Mouse (Mus musculus) embryo, embryonic 11.5 days (tissue): Measurements from ENCODE around the gene Wsb2.
A peak's percentile ranks its signal among the peaks of the same experiment; 100 is the strongest.
"Not testable (repeated sequence)": the region's sequence is repeated elsewhere in the genome, so short reads cannot be mapped to it uniquely, and the experiment has no call there.

ENCODE experiments used
- DNase-seq: peaks from one replicate; pipeline ENCODE4 v3.0.0-alpha.2; 2012; ENCODE audit warnings: low read depth, low spot score

Wsb2 gene

GRCm38 (mm10) chr5:117388296-117388751 lies 31.2 kb downstream of the Wsb2 start:
- DNase-seq = peak; percentile 40

GRCm38 (mm10) chr5:117388877-117389276 lies 31.8 kb downstream of the Wsb2 start, which contains the start of gene Rfc5:
Gene Rfc5 (minus strand): TSS chr5:117389047.
- DNase-seq = peak; percentile 96

GRCm38 (mm10) chr5:117390895-117391294 lies 33.8 kb downstream of the Wsb2 start:
- DNase-seq = no peak

- no peak for DNase-seq
Observed at GRCm38 (mm10) chr5:117395834-117396233, 38.7 kb downstream of the Wsb2 start.

- no peak for DNase-seq
Observed at GRCm38 (mm10) chr5:117396596-117397014, 39.5 kb downstream of the Wsb2 start.

- no peak for DNase-seq
Observed at GRCm38 (mm10) chr5:117397371-117397770, 40.3 kb downstream of the Wsb2 start.

DNA sequence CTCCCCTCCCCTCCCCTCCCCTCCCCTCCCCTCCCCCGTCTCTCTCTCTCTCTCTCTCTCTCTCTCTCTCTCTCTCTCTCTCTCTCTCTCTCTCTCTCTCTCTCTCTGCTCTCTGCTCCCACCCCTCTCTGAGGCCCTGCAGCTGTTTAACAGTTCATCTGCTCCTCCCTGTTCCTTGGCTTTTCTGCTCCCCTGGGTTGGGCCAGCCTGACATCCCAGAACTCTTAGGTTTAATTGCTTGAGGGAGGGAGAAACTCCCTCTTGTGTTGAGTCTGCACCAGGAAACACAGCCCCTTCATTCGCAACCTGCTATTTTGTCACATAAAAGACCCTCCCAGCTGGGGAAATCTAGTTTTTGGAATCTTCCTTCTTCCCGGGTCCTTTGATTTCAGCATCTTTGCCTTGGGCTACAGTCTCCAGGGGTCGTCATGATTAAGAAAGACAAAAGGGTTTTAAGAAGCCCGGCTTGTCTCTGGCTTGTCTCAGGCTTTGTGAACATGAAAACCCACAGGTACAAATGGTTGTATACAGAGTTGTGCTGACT lies 41.0 kb downstream of the Wsb2 start:
- DNase-seq = no peak

DNA sequence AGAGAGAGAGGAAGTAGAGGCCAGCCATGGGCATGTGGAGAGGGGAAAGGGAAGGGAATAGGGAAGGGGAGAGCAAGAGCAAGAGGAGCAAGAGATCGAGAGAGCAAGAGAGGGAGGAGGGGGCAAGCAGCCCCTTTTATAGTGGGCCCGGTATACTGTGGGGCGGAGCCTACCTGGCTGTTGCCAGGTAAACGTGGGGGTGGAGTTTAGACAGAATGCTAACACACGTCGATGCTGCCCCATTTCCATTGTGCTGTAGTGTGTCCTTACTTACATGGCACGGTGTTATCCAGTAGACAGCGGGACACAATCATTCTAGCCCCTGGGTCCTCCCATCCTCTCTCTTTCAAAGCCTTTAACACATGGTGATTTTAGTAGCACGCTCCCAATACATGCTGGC lies 42.2 kb downstream of the Wsb2 start:
- no peak for DNase-seq

GRCm38 (mm10) chr5:117403609-117404008 lies 46.5 kb downstream of the Wsb2 start:
- DNase-seq = no peak

GRCm38 (mm10) chr5:117404671-117405070 lies 47.6 kb downstream of the Wsb2 start:
- DNase-seq = not testable (repeated sequence)

DNA sequence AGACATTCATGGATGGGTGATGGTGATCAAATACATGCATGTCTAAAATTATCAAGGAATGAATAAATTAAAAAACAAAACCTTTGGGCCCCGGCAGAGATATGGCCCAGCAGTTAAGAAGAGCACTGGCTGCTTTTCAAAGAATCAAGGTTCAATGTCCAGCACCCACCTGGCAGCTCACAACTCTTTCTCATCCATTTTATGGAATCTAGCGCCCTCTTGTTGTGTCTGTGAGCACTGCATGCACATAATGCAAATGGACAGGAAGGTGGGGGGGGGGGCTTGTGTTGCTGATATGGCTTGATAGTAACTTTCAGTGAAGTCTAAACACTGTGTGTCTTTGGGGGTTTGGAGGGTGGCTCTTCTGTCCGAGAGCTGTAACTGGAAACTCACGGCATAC lies 51.1 kb downstream of the Wsb2 start:
- no peak for DNase-seq

- DNase-seq = no peak
Observed at GRCm38 (mm10) chr5:117409369-117409768, 52.3 kb downstream of the Wsb2 start.

- peak; percentile 32 for DNase-seq
Observed at GRCm38 (mm10) chr5:117413507-117414501, 56.7 kb downstream of the Wsb2 start, which contains the start of gene Ksr2. Gene Ksr2 (plus strand): TSS chr5:117414000.

- no peak for DNase-seq
Observed at GRCm38 (mm10) chr5:117414611-117415010, 57.5 kb downstream of the Wsb2 start.

- DNase-seq = no peak
Observed at GRCm38 (mm10) chr5:117415011-117415912, 58.2 kb downstream of the Wsb2 start.

DNA sequence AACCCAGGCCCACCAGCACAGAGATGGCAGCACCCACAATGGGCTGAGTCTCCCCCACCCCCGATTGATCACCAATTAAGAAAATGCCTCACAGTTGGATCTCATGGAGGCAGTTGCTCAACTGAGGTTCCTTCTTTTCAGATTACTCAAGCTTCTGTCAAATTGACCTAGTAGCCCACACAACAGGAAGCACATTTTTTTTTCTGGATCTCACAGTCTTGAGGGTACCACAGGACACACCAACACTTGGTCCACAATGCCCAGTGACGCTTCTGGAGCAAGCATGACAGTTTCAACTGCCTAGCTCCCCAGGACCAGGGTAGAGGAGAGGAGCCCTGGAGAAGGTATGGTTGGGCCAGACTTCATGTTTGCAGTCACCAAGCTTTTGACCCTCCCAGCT lies 60.3 kb downstream of the Wsb2 start:
- no peak for DNase-seq
